ENCODE assay signal across 17 mouse cellular contexts in genomic region chrX:75949694-75950093, GRCm38 (mm10).
A peak's percentile ranks its signal among the peaks of the same experiment; 100 is the strongest.
DNase-seq lines count a peak whose midpoint lies in the region; ATAC-seq and TF ChIP-seq lines count a peak whose summit lies in the region.
"Had no signal": no experiment of that assay in that cellular context is flagged by ENCODE, and none has a peak within 500 bp of the region (broad histone marks: within the 10 kb centered on the region; RNA-seq: fewer than 3 reads in every experiment).

No protein-coding gene starts in this region.

- no peak for TF ChIP-seq EP300 in lung, postnatal 0 days (IDR thresholded peaks at IDR 0.05)

- no peak overlapping the region for H3K27ac ChIP-seq in heart, embryonic 12.5 days (ENCODE audit: poor library complexity, severe bottlenecking)
- H3K27ac ChIP-seq in lung, embryonic 15.5 days = no peak overlapping the region
- no peak overlapping the region for H3K27ac ChIP-seq in lung, postnatal 0 days (ENCODE audit: low read length)
- H3K27ac ChIP-seq: forebrain, embryonic 10.5 days; heart, embryonic 13.5 days; limb, embryonic 10.5 days; stomach, postnatal 0 days had no signal

- H3K36me3 ChIP-seq in heart, embryonic 12.5 days = no peaks in the 10 kb centered on the region
- no peaks in the 10 kb centered on the region for H3K36me3 ChIP-seq in lung, embryonic 15.5 days
- no peaks in the 10 kb centered on the region for H3K36me3 ChIP-seq in lung, postnatal 0 days (ENCODE audit: insufficient read depth, low read length)
- H3K36me3 ChIP-seq: forebrain, embryonic 10.5 days; heart, embryonic 13.5 days; limb, embryonic 10.5 days had no signal

- DNase-seq in heart, postnatal 10 days = peak; percentile 2 to 5
- DNase-seq in lung, adult 18-20 months = no peak
- DNase-seq in brain, embryonic 14.5 days (ENCODE audit: low read depth) = peak; percentile 57
- peak; percentile 46 for DNase-seq in lung, postnatal 0 days (ENCODE audit: low spot score)
- no peak for DNase-seq in spleen, adult 18-20 months
- DNase-seq: gastrocnemius, postnatal 10 days; heart, adult 11 months; heart, postnatal 36 days; kidney, adult 8-10 months; liver, postnatal 0 days; right cerebral cortex, postnatal 4 days had no signal

- 0 out of 2 replicates have a peak, but pooled peaks cover 3% of the 10 kb centered on the region for H3K9me3 ChIP-seq in heart, embryonic 12.5 days (replicated peaks)
- no peaks in the 10 kb centered on the region for H3K9me3 ChIP-seq in lung, embryonic 15.5 days
- H3K9me3 ChIP-seq in lung, postnatal 0 days (ENCODE audit: low read length) = no peaks in the 10 kb centered on the region
- H3K9me3 ChIP-seq: limb, embryonic 10.5 days had no signal

- no peaks in the 10 kb centered on the region for H3K27me3 ChIP-seq in heart, embryonic 12.5 days (replicated peaks)
- no peaks in the 10 kb centered on the region for H3K27me3 ChIP-seq in lung, embryonic 15.5 days
- H3K27me3 ChIP-seq in lung, postnatal 0 days (replicated peaks; ENCODE audit: insufficient read depth, low read length) = no peaks in the 10 kb centered on the region
- H3K27me3 ChIP-seq: heart, embryonic 13.5 days had no signal

- no peak overlapping the region for H3K9ac ChIP-seq in heart, embryonic 12.5 days
- no peak overlapping the region for H3K9ac ChIP-seq in lung, embryonic 15.5 days
- no peak overlapping the region for H3K9ac ChIP-seq in lung, postnatal 0 days (replicated peaks; ENCODE audit: low read depth)
- H3K9ac ChIP-seq: heart, embryonic 13.5 days; liver, postnatal 0 days had no signal

- intact Hi-C loops in heart, postnatal 10 days (cut with DNase I) = no loop called here

- ATAC-seq in heart, embryonic 12.5 days (ENCODE audit: insufficient number of reproducible peaks, low FRiP score) = no peak
- peak; percentile 65; the same call in 1 of the 2 replicates for ATAC-seq in lung, embryonic 15.5 days (ENCODE audit: borderline replicate concordance, extremely low read depth, low FRiP score, low TSS enrichment)
- peak; percentile 33; the same call in 1 of the 2 replicates for ATAC-seq in lung, postnatal 0 days
- ATAC-seq: liver, postnatal 0 days had no signal

- no peak overlapping the region for H3K4me3 ChIP-seq in heart, embryonic 12.5 days
- no peak overlapping the region for H3K4me3 ChIP-seq in lung, embryonic 15.5 days
- no peak overlapping the region for H3K4me3 ChIP-seq in lung, postnatal 0 days (ENCODE audit: low read depth, low read length)
- H3K4me3 ChIP-seq: forebrain, embryonic 10.5 days; heart, embryonic 13.5 days; limb, embryonic 10.5 days had no signal

- no peak overlapping the region for H3K4me2 ChIP-seq in heart, embryonic 12.5 days
- H3K4me2 ChIP-seq in lung, embryonic 15.5 days = no peak overlapping the region
- H3K4me2 ChIP-seq in lung, postnatal 0 days (replicated peaks; ENCODE audit: low read depth, low read length) = no peak overlapping the region
- H3K4me2 ChIP-seq: heart, embryonic 13.5 days had no signal

- no peaks in the 10 kb centered on the region for H3K4me1 ChIP-seq in heart, embryonic 12.5 days (replicated peaks)
- H3K4me1 ChIP-seq in lung, embryonic 15.5 days = no peaks in the 10 kb centered on the region
- no peaks in the 10 kb centered on the region for H3K4me1 ChIP-seq in lung, postnatal 0 days (ENCODE audit: insufficient read depth, low read depth, low read length)
- H3K4me1 ChIP-seq: forebrain, embryonic 10.5 days; heart, embryonic 13.5 days; limb, embryonic 10.5 days had no signal

- no peak for TF ChIP-seq CTCF in brain, embryonic 14.5 days (IDR thresholded peaks at IDR 0.05; ENCODE audit: borderline replicate concordance, extremely low read depth, insufficient read depth, insufficient read length)
- TF ChIP-seq CTCF in lung, postnatal 0 days (IDR thresholded peaks at IDR 0.05) = no peak

- no peak for TF ChIP-seq POLR2A in brain, embryonic 14.5 days (IDR thresholded peaks at IDR 0.05; ENCODE audit: borderline replicate concordance, extremely low read depth, insufficient read depth, insufficient read length, poor library complexity, severe bottlenecking)

Comparison
In these comparisons a context has a peak if more than half of its experiments do, and no peak if none do; other contexts are left out.
1. DNase-seq: peak in heart, postnatal 10 days (2 of 2), brain, embryonic 14.5 days (single experiment) and lung, postnatal 0 days (single experiment); none in lung, adult 18-20 months (0 of 2) and spleen, adult 18-20 months (0 of 2).